Mouse (Mus musculus) stomach, postnatal 0 days (tissue): ENCODE data around the gene Cnn3.

Experiments used
- CTCF ChIP-seq: IDR thresholded peaks from 2 replicates; pipeline ENCODE4 v1.5.1; 2016; ENCODE audit warnings: antibody characterized with exemption, low read depth, mild to moderate bottlenecking, moderate library complexity
- EP300 ChIP-seq: optimal IDR thresholded peaks from 2 replicates; pipeline ENCODE3; 2016; ENCODE audit warnings: antibody characterized with exemption

- no peak for TF ChIP-seq CTCF
- no peak for TF ChIP-seq EP300
Observed at GRCm38 (mm10) chr3:121401384-121401783, 24.9 kb upstream of the Cnn3 start.
